Mouse (Mus musculus): ENCODE results near the gene Sox12.
"Not testable (repeated sequence)": the region's sequence is repeated elsewhere in the genome, so short reads cannot be mapped to it uniquely, and the experiment has no call there.

The Sox12 gene

DNA sequence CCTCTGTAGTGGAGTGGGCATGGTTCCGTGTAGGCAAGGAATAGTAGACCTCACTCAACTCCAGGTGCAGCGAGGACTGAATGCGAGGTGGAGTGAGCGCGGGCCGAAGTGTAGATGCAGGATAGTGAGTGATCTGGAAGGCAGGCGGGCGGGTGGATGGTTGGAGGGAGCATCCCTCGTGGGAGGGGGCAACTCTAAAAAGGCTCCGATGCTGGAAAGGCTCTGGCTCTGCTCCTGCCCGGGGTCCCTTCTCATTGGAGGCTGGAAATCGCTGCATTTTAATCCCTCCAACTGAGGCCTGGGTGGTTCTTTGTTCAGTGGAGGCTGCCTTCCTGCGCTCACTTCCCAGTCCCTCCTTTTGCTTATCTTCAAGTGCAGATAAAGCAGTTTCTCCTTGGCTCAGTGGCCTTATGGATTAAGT lies 1.3 kb upstream of the Sox12 start:
- DNase-seq = no peak

DNA sequence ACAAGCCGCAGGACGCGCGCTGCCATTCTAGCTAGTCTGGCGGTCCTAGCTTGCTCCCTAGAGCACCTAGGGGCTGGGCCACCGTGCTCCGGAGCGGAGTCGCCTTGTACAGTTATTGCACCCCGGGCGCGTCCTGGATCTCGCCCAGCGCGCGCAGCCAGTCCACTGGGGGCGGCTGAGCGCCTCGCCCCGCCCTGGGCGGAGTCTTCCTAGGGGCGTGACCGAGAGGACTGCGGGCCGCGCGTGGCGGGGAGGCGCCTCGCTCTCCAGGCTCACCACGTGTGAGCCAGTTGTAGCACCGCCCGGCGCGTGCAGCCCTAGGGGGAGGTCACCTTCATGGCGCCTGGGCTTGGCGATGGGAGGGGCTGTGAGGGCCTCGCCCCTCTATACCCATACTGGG lies 828 bp upstream of the Sox12 start:
- DNase-seq = peak; percentile 79

DNA sequence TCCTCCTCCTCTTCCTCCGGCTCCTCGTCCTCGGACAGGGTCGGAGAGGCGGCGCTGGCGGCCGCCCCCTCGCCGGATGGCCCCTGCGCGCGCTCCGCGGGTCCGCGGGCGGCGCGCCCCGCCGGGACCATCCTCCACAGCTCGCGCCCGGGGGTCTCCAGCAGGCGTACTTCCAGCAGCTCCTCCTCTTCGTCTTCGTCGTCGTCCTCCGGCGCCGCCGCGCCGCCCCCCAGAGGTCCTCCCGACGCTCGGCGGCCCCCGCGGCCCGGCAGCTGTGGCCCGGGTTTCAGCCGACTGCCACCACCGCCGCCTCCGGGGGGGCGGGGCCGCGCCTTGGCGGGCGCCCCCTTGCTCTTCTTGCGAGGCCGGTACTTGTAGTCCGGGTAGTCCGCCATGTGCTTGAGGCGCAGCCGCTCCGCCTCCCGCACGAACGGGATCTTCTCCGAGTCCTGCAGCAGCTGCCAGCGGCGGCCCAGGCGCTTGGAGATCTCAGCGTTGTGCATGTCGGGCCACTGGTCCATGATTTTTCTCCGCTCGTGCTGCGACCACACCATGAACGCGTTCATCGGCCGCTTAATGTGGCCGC lies 766 bp downstream of the Sox12 start:
- DNase-seq = peak; percentile 58

- peak; percentile 46 for DNase-seq
These were observed 1.5 kb downstream of the Sox12 start for GRCm38 (mm10) chr2:152396110-152397003.

GRCm38 (mm10) chr2:152395271-152395920 lies 2.5 kb downstream of the Sox12 start:
- no peak for DNase-seq

DNA sequence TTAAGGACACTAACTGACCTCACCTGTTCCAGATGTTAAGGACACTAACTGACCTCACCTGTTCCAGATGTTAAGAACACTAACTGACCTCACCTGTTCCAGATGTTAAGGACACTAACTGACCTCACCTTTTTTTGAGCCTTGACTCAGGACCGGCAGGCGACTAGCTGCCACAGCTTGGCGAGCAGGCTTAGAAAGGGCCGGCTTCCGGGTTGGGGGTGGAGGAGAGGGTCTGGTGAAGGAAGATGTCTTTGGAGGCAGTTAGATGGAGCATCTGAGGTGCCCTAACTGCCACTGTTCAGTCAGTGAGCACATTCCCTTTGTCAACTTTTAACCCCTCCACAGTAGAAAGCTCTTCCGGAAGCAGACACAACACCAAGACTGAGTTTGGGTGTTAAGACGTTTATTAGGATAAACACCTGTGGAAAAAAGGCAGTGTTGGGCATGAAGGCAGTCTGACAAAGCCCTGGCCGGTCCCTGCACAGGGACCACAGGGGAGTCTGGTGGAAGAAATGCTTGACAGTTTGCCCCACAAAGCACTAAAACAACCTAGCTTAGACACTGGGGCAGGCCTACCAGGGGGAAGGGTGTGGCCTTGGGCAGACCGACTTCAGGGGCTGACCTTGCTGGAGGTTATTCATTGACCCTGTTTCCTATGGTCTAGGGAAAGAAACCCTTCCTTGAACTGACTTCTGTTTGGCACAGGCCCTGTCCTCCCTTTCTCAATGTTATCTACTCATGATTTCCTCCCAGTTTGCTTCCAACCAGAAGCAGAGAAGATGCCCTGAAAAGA lies 4.4 kb downstream of the Sox12 start:
- DNase-seq = no peak

DNA sequence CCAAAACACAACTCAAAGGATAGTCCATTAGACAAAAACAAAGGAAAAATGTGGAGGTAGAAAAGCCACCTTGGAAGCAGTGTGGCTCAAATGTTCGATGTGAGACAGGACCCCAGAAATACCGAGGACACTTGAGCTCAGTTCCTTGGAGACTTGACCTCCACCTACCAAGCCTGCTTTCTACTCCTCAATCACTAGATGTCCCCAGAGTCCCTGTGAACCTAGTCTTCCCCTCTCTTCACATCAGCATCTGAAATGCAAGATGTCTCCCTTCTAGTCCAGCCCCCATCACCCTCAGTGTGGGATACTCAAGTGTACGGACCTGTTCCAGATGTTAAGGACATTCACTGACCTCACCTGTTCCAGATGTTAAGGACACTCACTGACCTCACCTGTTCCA lies 5.1 kb downstream of the Sox12 start:
- peak; percentile 53 for DNase-seq

GRCm38 (mm10) chr2:152384191-152384590 lies 13.7 kb downstream of the Sox12 start:
- no peak for DNase-seq

- no peak for DNase-seq
These were observed 21.5 kb downstream of the Sox12 start, which contains the start of gene Nrsn2 for GRCm38 (mm10) chr2:152376345-152376741. Gene Nrsn2 (minus strand): TSS chr2:152376638.

DNA sequence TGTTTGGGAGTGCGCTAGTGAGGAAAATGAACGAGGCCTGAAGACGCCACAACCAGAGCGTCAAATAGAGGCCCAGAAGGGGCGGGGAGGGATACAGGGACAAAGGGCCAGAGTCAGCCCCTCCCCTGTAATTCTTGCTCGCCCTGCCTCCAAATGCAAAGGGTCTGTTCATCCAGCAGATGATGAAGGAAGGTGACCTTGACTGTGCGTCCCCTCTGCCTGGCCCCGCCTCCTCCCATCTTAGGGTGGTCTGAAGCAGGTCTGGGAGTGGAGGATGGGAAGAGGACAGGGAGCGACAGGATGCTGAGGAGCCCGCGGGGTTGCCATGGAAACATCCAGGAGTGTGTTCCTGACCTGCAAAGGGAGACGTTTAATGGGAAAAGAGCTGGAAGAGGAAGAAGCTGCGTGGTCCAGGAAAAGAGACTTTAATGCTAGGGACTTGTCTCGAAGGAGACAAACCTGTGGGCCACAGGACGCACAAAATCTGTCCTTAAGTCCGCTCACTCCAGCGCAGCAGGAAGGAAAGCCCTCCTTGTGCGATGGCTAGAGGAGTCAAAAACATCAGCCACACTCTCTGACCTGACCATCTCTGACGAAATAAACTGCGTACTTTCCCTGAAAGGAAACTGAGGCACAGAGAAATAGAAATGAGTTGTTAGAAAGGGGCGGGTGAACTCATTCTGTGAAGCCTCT lies 22.1 kb downstream of the Sox12 start:
- no peak for DNase-seq

DNA sequence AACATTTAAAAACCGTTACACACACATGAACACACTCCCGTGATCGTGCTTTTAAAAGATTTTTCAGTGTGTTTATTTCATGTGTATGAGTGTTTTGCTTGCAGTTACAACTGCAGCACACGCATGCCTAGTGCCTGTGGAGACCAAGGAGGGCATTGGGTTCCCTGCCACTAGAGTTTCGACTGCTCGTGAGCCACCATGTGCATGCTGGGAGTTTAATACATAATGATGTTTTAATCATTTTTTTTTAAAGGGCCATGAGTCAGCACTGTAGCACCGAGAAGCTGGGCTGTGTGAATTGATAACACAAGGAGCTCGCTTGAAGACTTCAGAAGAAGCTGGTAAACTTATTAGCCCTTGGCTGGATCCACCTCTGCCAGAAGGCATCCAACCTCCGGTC lies 24.3 kb downstream of the Sox12 start:
- DNase-seq = no peak

GRCm38 (mm10) chr2:152372661-152373060 lies 25.2 kb downstream of the Sox12 start:
- no peak for DNase-seq

DNA sequence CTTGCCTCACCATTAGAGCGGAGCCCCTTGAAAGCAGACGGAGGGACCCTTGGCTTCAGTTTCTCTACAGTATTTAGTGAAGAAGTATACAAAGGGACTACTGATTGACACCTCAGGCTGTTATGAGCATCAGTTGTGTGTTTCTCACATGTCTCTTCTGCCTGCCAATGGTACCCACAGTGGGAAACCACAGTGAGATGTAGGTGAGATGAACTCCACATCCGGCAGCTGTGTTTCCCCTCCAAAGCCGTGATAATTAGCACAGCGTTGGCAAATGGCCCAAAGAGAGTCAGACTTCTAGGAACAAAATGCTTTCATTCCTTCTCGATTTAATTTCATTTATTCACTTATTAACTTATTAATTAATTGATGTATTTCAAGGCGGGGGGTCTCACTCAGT lies 25.8 kb downstream of the Sox12 start:
- no peak for DNase-seq

- DNase-seq = peak; percentile 36
These were observed 29.2 kb downstream of the Sox12 start for GRCm38 (mm10) chr2:152368532-152369140.

DNA sequence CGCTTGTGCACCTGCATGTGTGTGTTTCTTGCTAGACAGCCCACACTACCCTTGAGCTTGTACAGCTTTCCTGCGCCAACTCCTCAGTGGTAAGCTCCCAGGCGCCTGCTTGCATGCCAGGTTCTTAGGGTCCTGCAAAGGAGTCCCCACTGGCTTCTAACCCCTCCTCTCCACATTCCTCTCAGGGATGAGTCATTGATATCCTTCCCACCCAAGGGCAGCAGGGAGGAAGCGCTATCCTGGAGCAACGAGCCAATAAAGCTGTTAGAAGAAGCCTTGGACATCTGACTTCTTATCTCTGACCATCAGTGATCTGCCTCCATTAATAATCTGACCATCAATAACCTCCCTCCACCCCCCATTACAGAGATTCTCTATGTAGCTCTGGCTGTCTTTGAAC lies 29.9 kb downstream of the Sox12 start:
- no peak for DNase-seq

- peak; percentile 49 for DNase-seq
These were observed 34.4 kb downstream of the Sox12 start for GRCm38 (mm10) chr2:152363245-152364147.

- no peak for DNase-seq
These were observed 36.7 kb downstream of the Sox12 start for GRCm38 (mm10) chr2:152361193-152361592.

DNA sequence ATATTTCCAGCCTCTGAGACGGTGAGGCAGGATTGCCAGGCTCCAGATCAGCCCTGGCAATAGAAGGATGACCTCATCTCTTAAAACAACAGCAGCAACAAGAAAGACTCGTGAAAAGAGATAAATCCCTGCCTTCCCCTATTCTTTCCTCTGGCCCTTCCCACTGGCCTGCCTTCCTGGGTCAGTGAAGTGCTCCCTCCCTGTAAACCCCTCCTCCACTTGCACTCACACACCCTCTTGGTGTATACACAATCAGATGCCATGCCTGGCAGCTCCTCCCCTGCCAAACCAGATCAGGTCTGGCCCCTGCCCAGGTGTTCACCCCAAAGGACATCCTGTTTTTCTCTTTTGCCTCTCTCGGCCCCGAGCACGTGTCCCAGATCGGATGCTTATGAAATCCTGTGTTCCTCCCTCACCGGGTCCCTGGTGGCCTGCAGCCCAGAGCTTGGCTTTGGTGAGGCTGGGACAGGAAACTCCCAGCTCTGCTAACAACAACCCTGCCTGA lies 37.5 kb downstream of the Sox12 start:
- DNase-seq = no peak

- DNase-seq = no peak
These were observed 38.2 kb downstream of the Sox12 start for GRCm38 (mm10) chr2:152359616-152360015.

GRCm38 (mm10) chr2:152358977-152359376 lies 38.9 kb downstream of the Sox12 start:
- not testable (repeated sequence) for DNase-seq

GRCm38 (mm10) chr2:152357254-152357653 lies 40.6 kb downstream of the Sox12 start:
- no peak for DNase-seq

All from cerebellum, adult 8-10 months (tissue).